Mouse (Mus musculus): ENCODE measurements around the gene Jund.

- TF ChIP-seq CTCF (IDR thresholded peaks at IDR 0.05) (no peak), POLR2A (IDR thresholded peaks at IDR 0.05; ENCODE audit: insufficient read depth, low read depth, low read length) (no peak)
Measured at GRCm38 (mm10) chr8:70664631-70665030, 34.1 kb upstream of the Jund start.

All from heart, adult 2 months (tissue).